Mouse (Mus musculus) cerebellum, adult 2 months (tissue): ENCODE measurements around the gene Stat5b.

Source experiments
- CTCF ChIP-seq: fragments of 200-500 bp; IDR thresholded peaks from 2 replicates; pipeline ENCODE4 v1.5.1; 2011; ENCODE audit warnings: low read depth, mild to moderate bottlenecking, control low read depth, low read length, moderate library complexity, borderline replicate concordance; ENCODE audit not compliant: insufficient read depth
- POLR2A ChIP-seq: fragments of 200-500 bp; IDR thresholded peaks from 2 replicates; pipeline ENCODE4 v1.6.1; 2011; ENCODE audit warnings: low read length, control low read depth, borderline replicate concordance; ENCODE audit not compliant: insufficient read depth

DNA sequence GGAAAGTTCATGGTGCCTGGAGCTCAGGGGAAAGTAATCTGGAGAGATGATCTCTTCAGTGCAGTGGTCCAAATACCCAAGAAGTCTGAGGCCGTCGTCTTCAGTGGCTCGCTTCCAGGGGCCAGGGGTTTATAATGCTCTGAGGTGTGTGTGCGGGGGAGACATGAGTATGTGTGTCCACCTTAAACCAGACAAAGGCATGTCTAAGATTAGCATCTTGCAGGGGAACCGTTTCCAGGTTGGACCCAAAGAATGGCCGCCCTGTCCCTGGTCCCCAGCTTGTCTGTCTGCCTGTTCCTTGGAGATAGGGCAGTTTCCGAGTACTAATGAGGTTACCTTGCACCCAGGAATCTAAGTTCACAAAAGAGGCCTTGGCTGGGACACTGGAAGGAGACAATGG, 87.7 kb downstream of the Stat5b start, which contains the start of gene Hcrt:
- TF ChIP-seq POLR2A = no peak
- no peak for TF ChIP-seq CTCF
